Mouse (Mus musculus) liver, embryonic 14.5 days (tissue): ENCODE data around the gene Dstyk.

Experiments used
- CTCF ChIP-seq: IDR thresholded peaks from 2 replicates; pipeline ENCODE4 v1.5.1; 2016; ENCODE audit warnings: antibody characterized with exemption, low read depth, control low read depth
- EP300 ChIP-seq: IDR thresholded peaks from 2 replicates; pipeline ENCODE4 v1.6.1; 2016; ENCODE audit warnings: antibody characterized with exemption, low read depth

DNA sequence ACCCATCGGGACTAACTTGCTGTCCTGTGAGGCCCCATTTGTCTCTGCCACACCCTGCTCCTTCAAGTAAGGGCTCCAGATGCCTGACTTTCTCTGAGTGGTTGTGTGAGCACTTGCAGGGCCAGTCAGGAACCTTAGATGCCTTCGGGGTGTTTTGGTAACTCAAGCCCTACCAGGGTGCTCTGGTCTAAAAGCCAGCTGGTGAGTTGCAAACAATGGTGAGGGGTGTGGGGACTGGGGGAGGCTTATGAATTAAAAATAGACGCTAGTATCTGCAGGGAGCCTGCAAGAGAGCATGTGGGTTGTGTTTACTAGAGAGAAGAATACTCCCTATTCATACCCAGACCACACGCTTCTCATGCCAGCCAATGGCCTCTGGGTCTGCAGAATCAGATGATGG is 42.1 kb upstream of the Dstyk start:
- TF ChIP-seq EP300 (no peak), CTCF (no peak)
